Mouse (Mus musculus): ENCODE measurements around the gene Sec22c.

The Sec22c gene

DNA sequence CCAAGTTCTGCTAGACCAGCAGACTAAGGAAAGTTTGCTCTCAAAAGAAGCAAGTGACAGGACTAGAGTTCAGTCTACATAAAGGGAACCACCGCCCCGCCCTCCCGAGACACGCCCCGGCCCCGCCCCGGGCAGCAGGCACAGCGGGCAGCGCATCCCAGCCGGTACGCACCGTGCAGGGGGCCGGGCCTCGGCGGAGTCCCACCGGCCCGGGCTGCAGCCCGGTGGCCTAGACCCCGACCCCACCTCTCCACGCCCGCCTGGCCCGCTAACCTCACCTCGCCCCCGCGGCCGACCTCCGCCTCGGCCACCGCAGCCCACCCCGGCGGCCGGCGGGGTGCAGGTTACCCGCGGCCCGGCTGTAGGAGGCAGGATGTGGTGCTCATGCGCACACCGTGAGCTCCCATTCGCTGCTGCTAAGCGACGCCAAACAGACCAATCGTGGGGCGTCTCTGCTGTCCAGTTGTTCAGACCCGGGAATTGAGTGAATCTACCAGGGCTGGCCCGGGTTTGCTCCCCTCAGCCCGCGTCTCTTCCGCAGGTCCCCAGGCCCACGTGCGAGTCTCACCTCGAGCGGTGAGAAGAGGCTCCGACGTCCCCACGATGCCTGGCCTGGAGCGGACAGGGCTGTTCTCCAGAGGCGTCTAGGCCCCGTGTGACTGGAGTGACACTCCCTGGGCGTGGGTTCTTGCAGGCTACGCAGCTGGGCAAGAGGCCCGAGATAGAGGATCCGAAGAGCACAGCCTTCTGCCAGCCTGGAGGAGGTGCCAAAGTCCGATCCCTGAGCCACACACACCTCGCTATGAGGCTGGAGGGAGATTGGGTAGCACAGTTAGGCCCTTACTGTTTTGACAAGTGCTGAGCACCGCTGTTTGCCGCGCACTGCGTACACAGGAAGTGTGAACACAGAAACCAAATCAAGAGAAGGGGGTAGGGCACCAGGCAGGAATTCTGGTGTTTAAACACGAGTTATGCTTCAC is at the start of gene Sec22c:
Sec22c (minus strand) TSS at position 845 of the 980 bp plus-strand sequence.
- peak; percentile 88 to 92 for DNase-seq (ENCODE audit: low spot score in 2 of 2)

DNA sequence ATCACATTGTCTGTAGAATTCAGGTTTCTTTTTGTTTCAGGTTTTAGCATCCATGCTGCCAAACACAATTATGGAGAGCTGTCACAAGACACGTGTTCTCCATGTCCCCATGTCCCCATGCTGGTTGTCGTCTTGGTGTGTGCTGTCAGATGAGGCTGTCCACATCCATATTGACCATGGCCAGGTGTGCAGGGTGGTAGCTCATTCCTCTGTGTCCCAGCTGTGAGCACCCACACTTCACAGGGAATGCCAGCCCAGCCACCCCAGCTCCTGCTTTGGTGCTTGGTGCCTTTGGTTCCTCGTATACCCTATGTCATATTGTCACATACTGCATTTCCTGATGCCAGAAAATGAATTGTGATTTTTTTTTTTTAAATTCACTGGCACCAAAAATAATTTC is 49.3 kb upstream of the Sec22c start:
- DNase-seq (ENCODE audit: low spot score in 2 of 2): no peak

DNA sequence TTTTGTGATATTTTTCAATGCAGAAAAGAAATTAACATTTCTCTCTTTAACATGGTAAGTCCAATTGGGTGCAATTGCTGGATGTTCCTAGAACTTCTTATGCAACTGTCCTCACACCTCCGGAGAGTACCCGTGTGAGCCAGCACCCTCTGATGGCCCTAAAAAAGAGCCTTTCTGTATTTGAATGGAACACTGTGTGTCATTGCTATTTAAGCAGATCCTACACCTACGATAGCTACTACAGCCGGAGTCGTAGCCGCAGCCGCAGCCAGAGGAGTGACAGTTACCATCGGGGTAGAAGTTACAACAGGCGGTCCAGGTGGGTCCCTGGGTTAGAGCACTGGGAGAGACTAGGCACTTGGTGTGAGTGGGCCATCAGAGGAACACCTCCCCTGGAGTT is 47.5 kb upstream of the Sec22c start:
- no peak for DNase-seq (ENCODE audit: low spot score in 2 of 2)

DNA sequence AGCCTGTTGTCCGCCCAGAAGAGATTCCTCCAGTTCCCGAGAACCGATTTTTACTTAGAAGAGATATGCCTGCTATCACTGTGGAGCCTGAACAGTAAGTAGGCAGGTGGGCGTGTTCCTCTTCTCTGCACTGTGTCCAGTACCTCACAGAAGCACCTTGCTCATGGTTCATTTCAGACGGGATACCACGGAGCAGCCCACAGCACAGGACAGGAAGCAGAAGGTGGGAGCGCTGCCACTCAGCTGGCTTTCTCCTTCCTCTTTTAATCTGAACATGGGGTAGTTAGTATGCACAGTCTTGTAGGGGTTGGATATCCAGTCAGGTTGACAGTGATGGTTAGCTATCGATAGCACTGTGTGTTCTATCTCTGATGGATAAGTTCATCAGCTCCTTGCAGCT is 38.8 kb upstream of the Sec22c start:
- DNase-seq (ENCODE audit: low spot score in 2 of 2): no peak

DNA sequence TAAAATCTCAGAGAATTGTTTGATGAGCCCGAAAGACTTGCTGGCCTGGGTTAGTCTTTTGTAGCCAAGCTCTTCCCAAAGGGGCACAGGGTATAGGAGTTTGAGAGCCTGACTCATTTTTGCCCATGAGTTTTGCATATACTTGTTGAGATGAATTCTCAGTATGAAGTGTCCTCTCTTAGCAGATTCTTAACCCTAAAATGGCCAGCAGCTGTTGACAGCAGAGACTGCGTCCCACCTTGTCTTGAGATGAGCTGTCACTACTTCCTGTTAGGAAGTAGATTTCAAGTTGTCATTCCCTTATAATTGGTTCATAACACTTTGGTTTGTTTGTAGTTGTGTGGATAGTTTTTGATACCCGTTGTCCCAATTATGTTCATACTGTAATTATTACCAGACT is 35.9 kb upstream of the Sec22c start:
- no peak for DNase-seq (ENCODE audit: low spot score in 2 of 2)

DNA sequence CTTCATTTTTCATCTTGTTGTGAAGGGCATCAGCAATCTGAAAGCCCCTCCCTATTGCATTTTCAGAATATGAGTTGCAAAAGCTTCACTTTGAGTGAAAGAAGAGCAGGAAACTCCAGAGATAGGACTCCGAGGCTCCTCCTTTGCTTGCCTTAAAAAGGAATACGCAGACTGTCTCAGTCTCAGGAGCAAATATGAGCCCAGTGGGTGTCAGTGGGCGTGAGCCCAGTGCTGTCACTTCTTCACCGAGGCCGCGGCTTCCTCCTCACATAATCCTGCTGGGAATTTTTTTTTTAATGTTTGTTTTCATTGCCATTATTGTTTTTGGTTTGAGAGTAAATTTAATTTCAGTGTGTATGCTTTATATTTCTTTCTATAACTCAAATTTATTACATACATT is 35.2 kb upstream of the Sec22c start:
- peak in 1 of 2 experiments; percentile 47 for DNase-seq (ENCODE audit: low spot score in 2 of 2)

DNA sequence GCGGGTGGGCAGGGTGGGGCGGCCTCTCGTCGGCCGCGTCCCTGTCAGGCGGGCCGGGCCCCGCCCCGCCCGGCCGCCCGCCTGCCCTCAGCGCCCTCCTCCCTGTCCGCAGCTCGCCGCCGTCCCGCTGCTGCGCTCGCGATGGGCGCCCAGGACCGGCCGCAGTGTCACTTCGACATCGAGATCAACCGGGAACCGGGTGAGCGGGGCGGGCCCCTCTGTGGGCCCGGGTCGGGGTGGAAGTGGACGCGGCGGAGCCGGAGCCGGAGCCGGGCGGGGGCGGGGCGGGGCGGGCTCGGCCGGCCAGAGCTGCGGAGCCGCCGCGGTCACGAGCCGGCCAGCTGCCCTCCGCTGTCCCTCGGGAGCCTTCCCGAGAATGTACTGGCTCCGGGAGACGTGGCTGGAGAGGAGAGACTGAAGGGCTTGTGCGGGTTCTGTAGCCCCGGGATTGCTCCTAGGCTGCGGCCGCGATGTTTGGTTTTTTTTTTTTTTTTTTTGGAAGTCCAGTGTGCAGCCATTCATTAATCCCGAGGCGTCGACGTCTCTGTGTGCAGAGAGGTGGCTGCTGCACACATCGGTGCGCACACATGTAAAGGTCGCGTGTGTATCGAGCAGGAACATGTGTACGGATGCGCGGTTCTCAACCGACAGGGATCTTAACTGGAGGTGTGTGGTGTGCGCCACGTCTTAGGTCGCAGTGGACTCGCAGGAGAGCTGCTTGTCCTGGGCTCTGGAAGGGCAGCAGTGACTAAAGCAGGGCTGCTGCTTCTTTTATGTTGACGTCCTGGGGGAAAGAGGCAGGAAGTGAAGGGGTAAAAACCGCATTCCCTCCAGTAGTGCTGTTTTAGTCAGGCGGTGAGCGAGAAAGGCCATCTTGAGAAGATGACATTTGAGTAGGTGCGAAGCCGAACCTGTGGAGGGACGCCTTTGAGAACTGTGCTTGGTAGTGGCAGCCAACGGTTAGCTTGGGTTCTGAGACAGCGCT is 14.3 kb upstream of the Sec22c start:
- peak in 1 of 2 experiments; percentile 32 for DNase-seq (ENCODE audit: low spot score in 2 of 2)

DNA sequence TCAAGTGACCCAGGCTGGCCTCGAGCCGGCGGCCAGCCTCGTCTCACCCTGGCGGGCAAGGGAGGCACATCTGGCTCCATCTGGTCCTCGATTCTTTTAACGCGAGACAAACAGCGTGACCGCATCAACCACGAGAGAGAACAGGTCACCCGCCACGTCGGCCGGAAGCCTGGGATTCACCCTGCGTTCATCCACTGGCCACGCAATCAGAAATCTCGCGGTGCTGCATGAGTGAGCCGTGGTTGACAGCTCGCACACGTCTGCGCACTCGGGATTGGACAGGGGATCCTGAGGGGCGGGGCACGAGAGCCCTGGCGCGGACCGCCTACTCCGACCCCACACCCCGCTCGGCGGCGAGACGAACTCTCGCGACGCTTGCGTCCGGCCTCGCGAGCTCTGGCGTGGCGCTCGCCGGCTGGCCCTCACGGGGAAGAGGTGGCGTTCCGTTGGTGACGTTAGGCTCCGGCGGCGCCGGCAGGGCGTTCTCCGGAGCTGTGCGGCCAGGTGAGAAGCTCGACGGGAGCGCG is 13.6 kb upstream of the Sec22c start, which contains the start of gene Nktr:
Nktr (plus strand) TSS at position 378 of the 527 bp plus-strand sequence.
- DNase-seq (ENCODE audit: low spot score in 2 of 2): peak; percentile 97

DNA sequence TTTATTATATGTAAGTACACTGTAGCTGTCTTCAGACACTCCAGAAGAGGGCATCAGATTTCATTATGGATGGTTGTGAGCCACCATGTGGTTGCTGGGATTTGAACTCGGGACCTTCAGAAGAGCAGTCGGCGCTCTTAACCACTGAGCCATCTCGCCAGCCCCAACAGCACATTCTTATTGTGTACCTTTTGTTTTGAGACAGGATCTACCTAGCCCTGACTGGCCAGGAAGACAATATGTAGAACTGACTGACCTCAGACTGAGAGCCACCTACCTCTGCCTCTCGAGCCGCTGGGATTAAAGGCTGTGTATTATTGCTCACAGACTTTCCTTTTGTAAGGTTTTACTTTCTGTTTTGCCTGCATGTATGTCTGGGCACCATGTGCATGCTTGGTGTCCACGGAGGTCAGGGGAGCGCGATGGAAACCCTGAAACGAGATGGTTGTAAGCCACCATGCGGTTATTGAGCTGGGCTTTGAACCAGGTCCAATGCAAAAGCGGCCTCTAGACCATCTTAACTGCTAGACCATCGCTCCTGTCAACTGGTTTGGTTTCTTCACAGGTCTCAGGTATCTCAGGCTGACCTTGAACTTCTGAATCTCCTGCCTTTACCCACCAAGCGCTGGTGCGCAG is 12.9 kb upstream of the Sec22c start:
- DNase-seq (ENCODE audit: low spot score in 2 of 2): no peak

DNA sequence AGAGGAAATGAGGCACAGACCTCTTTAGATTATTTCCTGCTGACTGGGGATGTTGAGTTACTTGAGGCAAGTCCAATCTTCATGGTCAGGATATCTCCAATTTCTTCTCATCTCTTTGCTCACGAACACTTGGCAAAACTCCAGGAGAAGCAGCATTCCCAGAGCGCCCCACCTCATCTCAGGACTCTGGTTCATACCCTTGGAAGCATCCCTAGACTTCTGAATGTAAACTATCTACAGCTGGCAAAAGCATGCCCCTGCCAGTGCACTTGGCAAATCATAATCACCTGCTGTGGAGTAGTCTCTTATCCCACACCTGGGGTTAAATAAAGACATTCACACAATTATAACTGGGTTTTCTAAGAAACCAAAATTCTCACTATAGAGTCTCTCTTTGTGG is 11.8 kb upstream of the Sec22c start:
- DNase-seq (ENCODE audit: low spot score in 2 of 2): no peak

DNA sequence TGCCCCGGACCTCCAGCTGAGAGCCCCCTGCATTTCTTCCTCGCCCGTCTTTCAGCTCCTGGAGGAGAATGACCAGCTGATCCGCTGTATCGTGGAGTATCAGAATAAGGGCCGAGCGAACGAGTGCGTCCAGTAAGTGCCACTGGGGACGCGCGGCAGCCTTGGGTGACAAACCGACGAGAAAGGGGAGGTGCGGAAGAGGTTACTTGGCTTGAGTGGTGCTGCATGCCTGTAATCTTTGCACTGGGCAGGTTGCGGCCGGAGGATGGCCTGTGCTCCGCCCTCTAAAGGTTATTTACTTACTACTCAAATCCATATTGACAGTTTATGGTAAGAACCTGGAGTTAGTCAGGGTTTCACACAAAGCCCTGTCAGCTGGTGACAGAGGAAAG is 5.3 kb upstream of the Sec22c start:
- peak in 1 of 2 experiments; percentile 33 for DNase-seq (ENCODE audit: low spot score in 2 of 2)

DNA sequence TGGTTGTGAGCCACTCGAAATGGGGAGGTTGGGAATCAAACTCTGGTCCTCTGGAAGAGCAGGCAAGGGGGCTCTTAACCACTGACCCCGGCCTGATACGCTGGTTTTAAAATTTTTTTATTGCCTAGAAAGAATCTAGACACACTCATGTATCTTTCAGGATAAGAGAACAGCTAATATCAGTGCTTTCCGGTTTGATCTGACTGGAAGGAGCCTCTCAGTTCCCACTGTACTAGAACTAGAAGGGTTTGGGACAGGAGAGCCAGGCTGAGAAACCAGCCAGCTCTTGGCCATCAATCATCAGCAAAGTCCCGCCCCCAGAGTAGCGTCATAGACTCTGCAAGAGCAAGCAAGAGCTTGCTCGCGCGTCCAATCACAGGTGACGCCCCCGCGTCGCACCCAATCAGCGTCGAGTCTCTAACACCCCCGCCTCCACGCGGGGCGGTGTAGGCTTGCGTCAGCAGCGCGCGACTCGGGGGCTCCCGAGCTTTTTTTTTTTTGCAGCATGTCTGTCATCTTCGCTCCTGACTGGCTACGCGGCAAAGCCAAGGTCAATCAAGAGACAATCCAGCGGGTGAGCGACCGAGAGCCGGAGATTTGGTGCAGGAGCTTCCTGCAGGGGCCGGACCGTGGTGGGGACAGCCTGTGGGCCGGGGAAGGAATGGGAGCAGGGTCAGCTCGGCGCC is 4.8 kb upstream of the Sec22c start, which contains the start of gene Ss18l2:
Ss18l2 (plus strand) TSS at position 432 of the 686 bp plus-strand sequence.
- peak; percentile 98 to 99 for DNase-seq (ENCODE audit: low spot score in 2 of 2)

DNA sequence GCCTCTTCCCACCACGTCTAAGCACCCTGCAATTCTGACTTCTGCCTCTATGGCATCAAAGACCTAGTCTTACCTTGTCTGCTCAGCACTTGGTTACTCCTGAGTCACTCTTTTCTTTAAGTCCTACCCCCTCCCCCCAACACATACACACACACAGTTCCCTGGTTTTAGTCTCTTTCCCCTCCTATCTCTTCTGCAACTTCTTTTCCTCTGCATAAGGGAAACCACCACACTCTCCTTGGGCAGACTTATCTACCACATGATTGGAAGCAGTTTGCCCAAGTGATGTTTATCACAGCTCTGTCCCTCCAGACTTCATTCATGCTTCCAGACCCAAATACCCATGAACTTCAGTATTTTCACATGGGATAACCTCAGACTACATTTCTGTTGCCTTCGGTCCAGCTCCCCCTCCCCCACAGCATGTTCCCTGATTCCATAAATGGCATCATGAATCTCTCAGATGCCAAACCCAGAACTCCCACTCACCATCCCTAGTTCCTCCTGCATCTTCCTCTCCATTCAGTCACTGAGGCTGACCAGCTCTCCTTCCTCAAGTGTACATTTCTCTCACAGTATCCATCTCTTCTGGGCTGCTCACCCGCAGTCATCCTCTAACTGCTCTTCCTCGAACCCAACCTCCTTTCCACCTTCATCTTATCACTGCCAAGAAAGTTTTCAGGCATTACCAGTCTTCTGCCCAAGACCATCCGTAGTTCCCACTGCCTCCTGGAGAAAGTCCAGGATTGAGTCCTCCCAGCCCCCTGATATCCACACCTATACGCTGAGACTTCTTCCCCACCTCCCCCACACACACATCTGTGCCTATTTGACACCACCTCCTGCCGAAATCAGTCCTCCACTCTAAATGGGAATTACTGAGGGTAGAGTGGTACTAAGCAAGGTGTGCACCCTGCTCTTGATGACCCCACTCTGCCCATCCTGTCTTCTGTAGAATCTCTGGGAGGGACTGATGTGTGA is 3.5 kb upstream of the Sec22c start:
- DNase-seq (ENCODE audit: low spot score in 2 of 2): peak in 1 of 2 experiments; percentile 7

DNA sequence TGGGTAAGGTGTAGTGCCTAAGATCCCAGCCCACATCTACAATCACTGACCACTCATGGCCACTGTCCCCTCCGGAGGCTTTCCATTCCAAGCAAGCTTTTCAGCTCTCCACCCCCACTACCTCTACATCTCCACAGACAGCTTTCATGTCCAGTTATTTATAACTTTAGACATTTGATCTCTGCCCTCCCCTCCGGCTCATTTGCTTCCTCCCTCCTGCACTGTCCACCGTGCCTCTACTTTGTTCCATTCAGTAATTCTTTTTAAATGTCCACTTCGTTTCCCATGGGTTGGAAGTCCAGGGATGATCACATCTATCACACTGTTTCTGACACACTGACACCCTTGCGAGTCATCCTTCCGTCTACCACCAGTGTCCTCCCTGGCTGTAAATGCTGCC is 2.5 kb upstream of the Sec22c start:
- DNase-seq (ENCODE audit: low spot score in 2 of 2): no peak

DNA sequence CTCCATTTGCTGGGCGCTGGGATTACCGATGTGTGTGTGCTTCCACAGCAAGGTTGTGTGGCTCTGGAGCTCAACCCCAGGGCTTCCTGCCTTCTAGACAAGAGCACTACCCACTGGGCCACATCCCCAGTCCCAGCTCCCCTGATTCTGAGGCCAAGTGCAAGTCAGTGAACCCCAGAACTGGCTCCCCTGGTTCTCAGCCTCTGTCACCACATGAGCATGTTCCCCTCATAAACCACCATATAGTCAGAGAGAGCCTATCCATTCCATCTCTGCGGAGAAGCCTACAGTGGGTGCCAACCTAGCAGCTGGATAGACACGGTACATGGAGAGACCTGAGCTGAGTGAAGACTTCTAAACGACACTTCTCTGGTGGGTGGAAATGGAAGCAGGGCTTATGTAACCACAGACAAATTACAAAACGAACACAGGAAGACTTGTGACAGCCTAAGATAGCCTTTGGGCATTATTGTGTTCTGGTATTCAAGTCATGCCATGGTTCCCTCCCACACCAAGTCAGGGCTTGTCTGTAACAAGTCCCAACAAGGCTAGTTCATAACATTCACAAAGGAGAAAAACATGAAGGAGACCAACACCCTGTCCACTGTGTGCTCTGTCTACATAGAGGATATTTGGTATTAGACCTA is 862 bp upstream of the Sec22c start:
- no peak for DNase-seq (ENCODE audit: low spot score in 2 of 2)

DNA sequence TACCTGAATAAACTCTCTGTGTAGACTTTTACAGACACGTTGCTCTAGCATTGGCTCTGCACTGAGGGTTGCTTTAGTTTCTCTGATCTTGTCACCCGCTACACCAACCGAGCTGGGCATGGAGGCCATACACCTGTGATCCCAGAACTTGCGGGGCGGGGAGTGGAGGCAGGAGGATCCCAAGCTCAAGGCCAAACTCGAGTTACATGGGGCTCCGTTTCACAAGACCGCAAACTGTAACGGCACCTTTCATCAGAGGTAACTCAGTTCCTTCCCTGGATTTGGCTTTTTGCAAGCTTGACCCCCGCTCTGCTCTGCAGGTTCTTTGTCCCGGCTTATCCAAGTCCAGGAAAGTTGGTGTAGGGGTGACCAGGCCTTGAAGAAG is 1.0 kb downstream of the Sec22c start:
- no peak for DNase-seq (ENCODE audit: low spot score in 2 of 2)

DNA sequence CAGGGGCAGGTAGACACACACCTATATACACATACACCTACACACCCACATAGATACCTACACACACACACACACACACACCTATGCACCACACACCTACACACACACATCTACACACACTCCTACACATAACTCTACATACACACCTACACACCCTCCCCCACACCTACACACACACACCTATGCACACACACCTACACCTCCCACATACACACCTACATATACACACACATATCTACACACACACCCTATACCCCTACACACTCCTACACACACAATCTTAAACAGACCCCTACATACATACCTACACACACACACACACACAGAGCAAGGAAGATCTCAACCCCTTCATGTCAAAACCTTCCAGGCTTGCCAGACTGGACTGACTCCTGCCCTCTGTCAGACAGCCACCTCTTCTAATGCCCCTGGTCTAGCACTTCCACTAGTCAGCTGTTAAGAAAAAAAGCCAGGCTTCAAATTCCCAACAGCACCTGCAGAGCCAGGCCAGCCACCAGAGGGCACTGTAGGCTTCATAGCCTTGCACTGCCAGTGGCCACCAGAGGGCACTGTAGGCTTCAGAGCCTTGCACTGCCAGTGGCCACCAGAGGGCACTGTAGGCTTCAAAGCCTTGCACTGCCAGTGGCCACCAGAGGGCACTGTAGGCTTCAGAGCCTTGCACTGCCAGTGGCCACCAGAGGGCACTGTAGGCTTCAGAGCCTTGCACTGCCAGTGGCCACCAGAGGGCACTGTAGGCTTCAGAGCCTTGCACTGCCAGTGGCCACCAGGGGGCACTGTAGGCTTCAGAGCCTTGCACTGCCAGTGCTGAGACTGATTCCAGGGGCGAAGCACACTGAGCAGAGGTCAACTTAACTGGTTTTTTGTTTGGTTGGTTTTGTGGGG is 7.9 kb downstream of the Sec22c start:
- DNase-seq (ENCODE audit: low spot score in 2 of 2): peak; percentile 55 to 60

DNA sequence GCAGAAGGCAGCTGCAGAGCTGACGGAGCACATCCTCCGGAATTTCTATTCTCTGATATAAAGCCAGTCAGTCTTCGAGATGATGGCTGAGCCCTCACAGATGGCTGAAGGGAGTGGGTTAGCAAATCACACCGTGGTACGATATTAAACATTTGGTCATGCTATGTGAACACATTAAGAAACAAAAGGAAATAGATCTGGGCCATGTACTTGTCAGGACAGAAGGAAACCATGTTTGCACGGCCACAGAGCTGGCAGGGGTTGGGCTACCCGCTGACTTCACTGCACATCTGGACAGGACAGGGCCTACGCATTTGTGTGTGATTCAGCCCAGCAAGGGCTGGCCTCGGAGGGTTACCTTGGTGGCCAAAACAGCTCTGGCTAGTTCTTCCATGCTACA is 8.7 kb downstream of the Sec22c start:
- DNase-seq (ENCODE audit: low spot score in 2 of 2): no peak
